Mouse (Mus musculus): ENCODE results near the gene C530008M17Rik. TPM values are rescaled to one million over a fixed set of nuclear protein-coding genes. Genes with fewer than 3 reads are reported as not detected.

Gene C530008M17Rik
- polyA plus RNA-seq, 1 experiment from 2014 or later = 10.8 TPM

GRCm38 (mm10) chr5:76688643-76689042 lies 32.3 kb downstream of the C530008M17Rik start:
- Histone ChIP-seq H3K9ac (ENCODE audit: low read depth, low read length) (no peak overlapping the region), H3K4me2 (ENCODE audit: low read depth, low read length) (no peak overlapping the region), H3K36me3 (ENCODE audit: control insufficient read depth, insufficient read depth, low read length) (no peaks in the 10 kb centered on the region), H3K9me3 (ENCODE audit: control insufficient read depth, low read length) (no peaks in the 10 kb centered on the region), H3K27ac (replicated peaks; ENCODE audit: low read depth, low read length) (0 out of 2 replicates have a peak overlapping the region, but pooled peaks have one; percentile 28), H3K4me3 (ENCODE audit: low read depth, low read length) (no peak overlapping the region), H3K4me1 (ENCODE audit: control insufficient read depth, insufficient read depth, low read length) (no peaks in the 10 kb centered on the region), H3K27me3 (replicated peaks; ENCODE audit: control insufficient read depth, insufficient read depth, low read length) (no peaks in the 10 kb centered on the region)
- DNase-seq (ENCODE audit: low spot score) = peak; percentile 29
- ATAC-seq (ENCODE audit: low read depth) = no peak
- 73% methylated on average over 6 of the region's 6 CpGs for whole genome bisulfite sequencing

GRCm38 (mm10) chr5:76690177-76690593 lies 33.9 kb downstream of the C530008M17Rik start:
- H3K27me3 ChIP-seq (replicated peaks; ENCODE audit: control insufficient read depth, insufficient read depth, low read length) = no peaks in the 10 kb centered on the region
- peak; percentile 68 for DNase-seq (ENCODE audit: low spot score)
- no peak overlapping the region for H3K9ac ChIP-seq (ENCODE audit: low read depth, low read length)
- H3K4me3 ChIP-seq (ENCODE audit: low read depth, low read length) = no peak overlapping the region
- H3K27ac ChIP-seq (replicated peaks; ENCODE audit: low read depth, low read length) = no peak overlapping the region
- no peak overlapping the region for H3K4me2 ChIP-seq (ENCODE audit: low read depth, low read length)
- no peaks in the 10 kb centered on the region for H3K9me3 ChIP-seq (ENCODE audit: control insufficient read depth, low read length)
- WGBS = 47% methylated on average over 5 of the region's 5 CpGs
- H3K36me3 ChIP-seq (ENCODE audit: control insufficient read depth, insufficient read depth, low read length) = no peaks in the 10 kb centered on the region
- H3K4me1 ChIP-seq (ENCODE audit: control insufficient read depth, insufficient read depth, low read length) = no peaks in the 10 kb centered on the region
- peak; percentile 55; the same call in 1 of the 2 replicates for ATAC-seq (ENCODE audit: low read depth)

DNA sequence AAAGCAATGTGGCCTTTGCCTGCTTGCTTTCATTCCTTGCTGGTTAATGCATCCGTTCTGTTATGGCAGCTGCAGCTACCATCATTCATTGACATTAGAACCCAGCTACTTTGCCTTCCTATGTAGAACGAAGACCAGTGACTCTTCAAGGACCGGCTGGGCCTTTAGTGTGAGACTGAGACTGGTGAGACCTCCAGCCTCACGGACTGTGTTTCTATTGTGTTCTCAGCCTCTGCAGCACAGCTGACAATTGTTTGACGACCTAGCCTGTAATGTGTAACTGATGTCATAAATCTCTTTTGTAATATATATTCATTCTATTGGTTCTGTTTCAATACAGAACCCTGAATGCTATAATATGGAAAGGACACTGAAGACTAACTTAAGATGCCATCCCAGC lies 34.9 kb downstream of the C530008M17Rik start:
- Histone ChIP-seq H3K4me2 (ENCODE audit: low read depth, low read length) (no peak overlapping the region), H3K27me3 (replicated peaks; ENCODE audit: control insufficient read depth, insufficient read depth, low read length) (no peaks in the 10 kb centered on the region), H3K36me3 (ENCODE audit: control insufficient read depth, insufficient read depth, low read length) (no peaks in the 10 kb centered on the region), H3K4me1 (ENCODE audit: control insufficient read depth, insufficient read depth, low read length) (no peaks in the 10 kb centered on the region), H3K9ac (ENCODE audit: low read depth, low read length) (no peak overlapping the region), H3K4me3 (ENCODE audit: low read depth, low read length) (no peak overlapping the region), H3K27ac (replicated peaks; ENCODE audit: low read depth, low read length) (no peak overlapping the region), H3K9me3 (ENCODE audit: control insufficient read depth, low read length) (no peaks in the 10 kb centered on the region)
- WGBS = 91% methylated on average over 5 of the region's 5 CpGs
- DNase-seq (ENCODE audit: low spot score) (no peak), ATAC-seq (ENCODE audit: low read depth) (no peak)

GRCm38 (mm10) chr5:76691706-76692424 lies 35.6 kb downstream of the C530008M17Rik start:
- ATAC-seq (ENCODE audit: low read depth) = no peak; the same call in 1 of the 2 replicates
- Histone ChIP-seq H3K4me1 (ENCODE audit: control insufficient read depth, insufficient read depth, low read length) (no peaks in the 10 kb centered on the region), H3K36me3 (ENCODE audit: control insufficient read depth, insufficient read depth, low read length) (no peaks in the 10 kb centered on the region), H3K27me3 (replicated peaks; ENCODE audit: control insufficient read depth, insufficient read depth, low read length) (no peaks in the 10 kb centered on the region), H3K9ac (ENCODE audit: low read depth, low read length) (no peak overlapping the region), H3K4me2 (ENCODE audit: low read depth, low read length) (no peak overlapping the region), H3K4me3 (ENCODE audit: low read depth, low read length) (no peak overlapping the region), H3K27ac (replicated peaks; ENCODE audit: low read depth, low read length) (no peak overlapping the region), H3K9me3 (ENCODE audit: control insufficient read depth, low read length) (no peaks in the 10 kb centered on the region)
- peak; percentile 32 for DNase-seq (ENCODE audit: low spot score)
- 79% methylated on average over 12 of the region's 12 CpGs for WGBS

DNA sequence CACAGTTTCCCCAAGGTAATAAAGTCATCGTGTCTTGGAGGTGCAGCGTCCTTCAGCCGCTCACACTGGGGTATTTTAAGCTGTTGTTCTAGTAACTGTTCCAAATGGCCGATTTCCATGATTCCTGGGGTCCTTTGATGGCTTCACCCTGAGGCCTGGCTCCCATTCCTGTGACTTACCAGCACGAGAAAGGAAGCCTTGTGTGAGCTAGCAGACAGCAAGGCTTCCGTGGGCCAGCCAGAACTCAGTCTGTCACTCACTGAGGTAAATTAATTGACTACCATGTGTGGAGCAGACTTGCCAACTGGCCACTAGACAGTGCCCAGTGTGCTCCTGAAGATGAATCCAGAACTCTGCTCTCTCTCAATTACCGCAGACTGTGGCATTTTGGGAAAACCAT lies 41.2 kb downstream of the C530008M17Rik start:
- Histone ChIP-seq H3K36me3 (ENCODE audit: control insufficient read depth, insufficient read depth, low read length) (no peaks in the 10 kb centered on the region), H3K27me3 (replicated peaks; ENCODE audit: control insufficient read depth, insufficient read depth, low read length) (no peaks in the 10 kb centered on the region), H3K4me3 (ENCODE audit: low read depth, low read length) (no peak overlapping the region), H3K9ac (ENCODE audit: low read depth, low read length) (no peak overlapping the region), H3K4me1 (ENCODE audit: control insufficient read depth, insufficient read depth, low read length) (peaks cover 12% of the 10 kb centered on the region), H3K4me2 (ENCODE audit: low read depth, low read length) (no peak overlapping the region), H3K9me3 (ENCODE audit: control insufficient read depth, low read length) (no peaks in the 10 kb centered on the region), H3K27ac (replicated peaks; ENCODE audit: low read depth, low read length) (no peak overlapping the region)
- DNase-seq (ENCODE audit: low spot score) (no peak), ATAC-seq (ENCODE audit: low read depth) (no peak)
- WGBS = 64% methylated on average over 7 of the region's 7 CpGs

- no peak for DNase-seq (ENCODE audit: low spot score)
- peaks cover 17% of the 10 kb centered on the region for H3K4me1 ChIP-seq (ENCODE audit: control insufficient read depth, insufficient read depth, low read length)
- H3K36me3 ChIP-seq (ENCODE audit: control insufficient read depth, insufficient read depth, low read length) = no peaks in the 10 kb centered on the region
- H3K9me3 ChIP-seq (ENCODE audit: control insufficient read depth, low read length) = no peaks in the 10 kb centered on the region
- no peak overlapping the region for H3K4me2 ChIP-seq (ENCODE audit: low read depth, low read length)
- H3K9ac ChIP-seq (ENCODE audit: low read depth, low read length) = no peak overlapping the region
- no peaks in the 10 kb centered on the region for H3K27me3 ChIP-seq (replicated peaks; ENCODE audit: control insufficient read depth, insufficient read depth, low read length)
- WGBS = 23% methylated on average over 2 of the region's 2 CpGs
- H3K4me3 ChIP-seq (ENCODE audit: low read depth, low read length) = no peak overlapping the region
- H3K27ac ChIP-seq (replicated peaks; ENCODE audit: low read depth, low read length) = no peak overlapping the region
- no peak for ATAC-seq (ENCODE audit: low read depth)
Measured at GRCm38 (mm10) chr5:76698187-76698586, 41.9 kb downstream of the C530008M17Rik start.

DNA sequence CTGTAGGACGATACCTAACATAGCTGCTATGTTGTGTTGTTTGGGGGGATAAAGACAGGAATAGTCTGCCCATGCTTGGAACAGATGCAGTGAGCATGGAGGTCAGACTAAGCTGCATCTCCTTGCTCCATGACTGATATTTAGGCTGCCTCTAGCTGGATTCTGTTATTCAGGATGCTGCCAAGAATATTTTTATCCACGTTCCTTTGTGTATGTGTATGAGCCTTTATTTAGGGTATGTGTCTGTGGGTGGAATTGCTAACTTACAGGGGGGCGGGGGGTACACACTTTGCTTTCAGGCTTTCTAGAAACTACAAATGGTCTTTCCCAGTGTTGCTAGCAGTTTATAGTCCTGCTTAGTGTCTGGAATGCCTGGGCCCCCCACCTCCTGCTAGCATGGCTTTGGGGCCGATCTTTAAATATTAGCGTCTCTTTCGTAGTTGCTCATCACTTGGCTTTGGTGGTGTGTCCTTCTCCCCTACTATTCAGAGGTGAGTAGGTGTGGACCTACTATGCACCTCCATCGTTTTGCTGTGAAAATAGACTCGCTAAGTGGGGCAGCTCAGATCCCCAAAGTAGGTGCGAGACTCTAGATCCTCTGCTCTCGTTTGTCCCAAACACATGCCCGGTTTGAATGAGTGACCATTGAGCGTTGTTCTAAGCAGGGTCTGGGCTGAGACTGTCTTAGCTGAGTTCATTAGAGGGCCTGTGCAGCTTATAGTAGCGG lies 45.0 kb downstream of the C530008M17Rik start:
- Histone ChIP-seq H3K4me1 (ENCODE audit: control insufficient read depth, insufficient read depth, low read length) (peaks cover 18% of the 10 kb centered on the region), H3K4me2 (ENCODE audit: low read depth, low read length) (no peak overlapping the region), H3K9me3 (ENCODE audit: control insufficient read depth, low read length) (no peaks in the 10 kb centered on the region), H3K27me3 (replicated peaks; ENCODE audit: control insufficient read depth, insufficient read depth, low read length) (no peaks in the 10 kb centered on the region), H3K9ac (ENCODE audit: low read depth, low read length) (no peak overlapping the region), H3K4me3 (ENCODE audit: low read depth, low read length) (no peak overlapping the region), H3K27ac (replicated peaks; ENCODE audit: low read depth, low read length) (peak overlapping the region; percentile 57), H3K36me3 (ENCODE audit: control insufficient read depth, insufficient read depth, low read length) (no peaks in the 10 kb centered on the region)
- ATAC-seq (ENCODE audit: low read depth) (peak; percentile 45), DNase-seq (ENCODE audit: low spot score) (no peak)
- 76% methylated on average over 13 of the region's 13 CpGs for WGBS

- H3K27me3 ChIP-seq (replicated peaks; ENCODE audit: control insufficient read depth, insufficient read depth, low read length) = no peaks in the 10 kb centered on the region
- H3K4me1 ChIP-seq (ENCODE audit: control insufficient read depth, insufficient read depth, low read length) = peaks cover 18% of the 10 kb centered on the region
- ATAC-seq (ENCODE audit: low read depth) (peak; percentile 60), DNase-seq (ENCODE audit: low spot score) (peak; percentile 41)
- H3K36me3 ChIP-seq (ENCODE audit: control insufficient read depth, insufficient read depth, low read length) = no peaks in the 10 kb centered on the region
- H3K4me3 ChIP-seq (ENCODE audit: low read depth, low read length) = peak overlapping the region; percentile 29
- peak overlapping the region; percentile 30; the same call in 1 of the 2 replicates for H3K9ac ChIP-seq (ENCODE audit: low read depth, low read length)
- H3K27ac ChIP-seq (replicated peaks; ENCODE audit: low read depth, low read length) = peak overlapping the region; percentile 57
- H3K4me2 ChIP-seq (ENCODE audit: low read depth, low read length) = peak overlapping the region; percentile 43
- H3K9me3 ChIP-seq (ENCODE audit: control insufficient read depth, low read length) = no peaks in the 10 kb centered on the region
- WGBS = 29% methylated on average over 9 of the region's 9 CpGs
Measured at GRCm38 (mm10) chr5:76702104-76702503, 45.8 kb downstream of the C530008M17Rik start.

All from embryonic facial prominence, embryonic 14.5 days (tissue).